Mouse (Mus musculus): ENCODE data around the gene Efna5. TPM values are rescaled to one million over a fixed set of nuclear protein-coding genes. Genes with fewer than 3 reads are reported as not detected.

Gene Efna5
- polyA plus RNA-seq, 1 experiment from 2014 or later: 47.7 TPM

DNA sequence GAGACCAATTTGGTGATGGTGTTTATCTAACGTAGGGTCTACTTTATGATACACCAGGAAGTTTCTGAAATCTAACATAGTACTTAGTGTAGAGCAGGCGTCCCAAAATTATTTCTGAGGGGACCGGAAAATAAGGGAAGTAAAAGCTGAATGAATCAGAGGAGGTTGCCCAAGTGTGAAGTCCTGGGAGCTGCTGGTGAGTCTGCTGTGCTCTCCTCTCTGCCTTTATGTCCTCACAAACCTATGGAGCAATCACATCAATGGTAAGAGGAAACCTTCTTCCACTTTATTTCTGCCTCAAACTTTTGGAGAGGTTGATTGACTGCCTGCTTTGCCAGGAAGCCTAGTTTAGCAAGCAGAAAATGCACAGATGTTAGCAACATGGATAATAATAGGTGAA, 257.9 kb downstream of the Efna5 start:
- H3K27ac ChIP-seq: no peak overlapping the region
- no peak for ATAC-seq (ENCODE audit: low FRiP score)
- no peak overlapping the region for H3K4me3 ChIP-seq
- H3K36me3 ChIP-seq: no peaks in the 10 kb centered on the region
- H3K4me1 ChIP-seq (replicated peaks): peaks cover 19% of the 10 kb centered on the region
- H3K9ac ChIP-seq: no peak overlapping the region
- no peaks in the 10 kb centered on the region for H3K27me3 ChIP-seq
- WGBS: 94% methylated on average over 3 of the region's 3 CpGs
- no peak overlapping the region for H3K4me2 ChIP-seq
- H3K9me3 ChIP-seq: no peaks in the 10 kb centered on the region

DNA sequence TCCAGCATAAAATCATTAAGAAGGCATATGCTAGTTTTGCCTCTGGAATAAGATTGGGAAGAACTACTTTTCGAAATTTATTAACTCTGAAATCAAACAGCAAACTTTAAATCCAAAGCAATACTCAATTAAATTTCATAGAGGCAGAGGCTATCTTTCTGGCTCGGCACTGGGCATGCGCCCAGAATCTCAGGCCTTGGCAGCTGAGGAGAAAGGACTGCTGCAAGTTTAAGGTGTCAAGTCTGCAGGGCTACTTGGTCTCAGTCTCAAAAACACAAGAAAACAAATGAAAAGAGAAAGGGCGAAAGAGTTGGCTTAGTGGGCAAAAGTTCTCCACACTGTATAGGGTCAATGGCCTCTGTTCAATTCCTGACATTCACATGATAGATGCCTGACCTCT, 258.6 kb downstream of the Efna5 start:
- Histone ChIP-seq H3K27me3 (no peaks in the 10 kb centered on the region), H3K36me3 (no peaks in the 10 kb centered on the region), H3K9me3 (no peaks in the 10 kb centered on the region), H3K4me1 (replicated peaks) (peaks cover 19% of the 10 kb centered on the region), H3K4me2 (no peak overlapping the region), H3K27ac (no peak overlapping the region), H3K9ac (no peak overlapping the region), H3K4me3 (no peak overlapping the region)
- WGBS: 86% methylated on average over 4 of the region's 4 CpGs
- no peak for ATAC-seq (ENCODE audit: low FRiP score)

DNA sequence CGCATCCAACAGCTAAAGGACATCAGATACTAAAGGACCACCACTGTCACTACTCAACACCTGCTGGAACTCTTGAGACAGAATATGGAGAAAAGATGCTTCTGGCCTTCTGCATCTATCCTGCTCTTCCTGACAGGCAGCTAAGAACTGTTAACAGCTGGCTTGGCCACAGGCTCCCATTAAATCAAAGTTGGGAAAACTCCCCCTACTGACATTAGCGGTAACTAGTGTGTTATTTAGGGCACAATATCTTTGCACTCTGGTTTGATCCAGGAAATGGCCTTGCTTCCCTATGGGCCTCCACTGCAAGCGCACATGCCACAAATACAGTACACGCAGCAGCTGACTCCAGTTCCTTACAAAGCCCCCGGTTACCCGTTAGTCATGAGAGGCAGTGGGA, 266.0 kb downstream of the Efna5 start:
- no peak overlapping the region for H3K4me2 ChIP-seq
- no peak overlapping the region for H3K4me3 ChIP-seq
- no peak overlapping the region for H3K27ac ChIP-seq
- H3K27me3 ChIP-seq: no peaks in the 10 kb centered on the region
- H3K9ac ChIP-seq: no peak overlapping the region
- ATAC-seq (ENCODE audit: low FRiP score): no peak
- WGBS: 74% methylated on average over 6 of the region's 6 CpGs
- H3K9me3 ChIP-seq: no peaks in the 10 kb centered on the region
- H3K36me3 ChIP-seq: no peaks in the 10 kb centered on the region
- H3K4me1 ChIP-seq (replicated peaks): peaks cover 22% of the 10 kb centered on the region

DNA sequence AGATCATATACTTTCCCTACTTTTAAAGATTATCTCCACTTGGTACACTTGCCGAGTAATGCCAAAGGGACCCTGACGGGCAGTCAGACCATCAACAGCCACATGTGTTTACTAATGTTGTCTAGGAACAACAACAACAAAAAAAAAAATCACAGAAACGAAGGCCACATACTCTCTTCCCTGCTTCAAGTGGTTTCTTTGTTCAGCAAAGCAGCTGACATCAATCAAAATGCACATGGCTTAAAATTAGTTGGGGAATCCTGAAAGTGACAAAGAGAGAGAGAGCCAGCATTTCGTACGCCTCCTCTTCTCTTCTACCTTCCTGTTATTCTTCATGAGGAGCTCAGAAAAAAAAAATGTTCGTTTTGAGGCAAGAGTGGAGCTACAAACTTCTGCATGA, 266.4 kb downstream of the Efna5 start:
- Histone ChIP-seq H3K4me1 (replicated peaks) (peaks cover 22% of the 10 kb centered on the region), H3K4me2 (no peak overlapping the region), H3K27ac (no peak overlapping the region), H3K9ac (no peak overlapping the region), H3K9me3 (no peaks in the 10 kb centered on the region), H3K27me3 (no peaks in the 10 kb centered on the region), H3K4me3 (no peak overlapping the region), H3K36me3 (no peaks in the 10 kb centered on the region)
- WGBS: 42% methylated on average over 6 of the region's 6 CpGs
- no peak for ATAC-seq (ENCODE audit: low FRiP score)

DNA sequence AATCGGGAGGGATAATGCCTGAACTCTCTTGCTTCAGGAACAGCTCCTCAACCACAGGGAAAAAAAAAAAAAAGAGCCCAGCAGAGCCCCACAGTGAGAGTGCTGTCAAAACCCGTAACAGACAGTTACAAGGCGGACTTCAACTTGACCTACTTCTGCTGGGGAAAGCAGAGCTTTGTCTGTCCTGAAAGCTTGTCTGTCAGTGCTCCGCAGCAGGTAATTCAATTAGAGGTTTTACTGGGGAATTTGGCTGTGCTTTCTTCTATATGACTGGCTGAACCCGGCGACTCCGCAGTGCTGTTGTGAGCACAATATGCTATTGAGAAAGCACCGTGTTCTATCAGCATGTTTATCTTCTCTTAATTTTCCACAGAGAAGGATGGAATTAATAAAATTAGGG, 266.9 kb downstream of the Efna5 start:
- Histone ChIP-seq H3K4me2 (peak overlapping the region; percentile 11; the same call in 1 of the 2 replicates), H3K27ac (no peak overlapping the region)
- WGBS: 34% methylated on average over 8 of the region's 8 CpGs

DNA sequence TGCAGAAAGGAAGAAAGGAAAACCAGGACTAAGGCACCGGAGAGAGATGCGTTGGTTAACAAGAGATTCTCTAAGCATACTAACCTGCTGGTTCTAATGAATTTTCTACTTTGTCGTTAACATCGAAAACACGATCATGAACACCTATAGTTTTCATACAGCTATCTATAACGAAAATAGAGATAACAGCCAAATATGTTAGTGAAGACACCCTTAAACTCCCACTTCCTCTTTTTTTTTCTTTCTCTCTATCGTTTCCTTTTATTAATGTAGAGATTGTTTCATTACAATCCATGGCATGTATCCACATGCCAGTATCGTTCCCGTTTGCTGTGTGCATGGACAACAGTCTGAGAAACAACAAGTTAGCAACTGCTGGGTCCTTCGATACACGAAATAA, 267.9 kb downstream of the Efna5 start:
- 93% methylated on average over 11 of the region's 11 CpGs for WGBS
- no peak for ATAC-seq (ENCODE audit: low FRiP score)
- Histone ChIP-seq H3K4me1 (replicated peaks) (peaks cover 34% of the 10 kb centered on the region), H3K27me3 (no peaks in the 10 kb centered on the region), H3K9ac (no peak overlapping the region), H3K4me3 (no peak overlapping the region), H3K36me3 (no peaks in the 10 kb centered on the region), H3K9me3 (no peaks in the 10 kb centered on the region), H3K27ac (no peak overlapping the region), H3K4me2 (no peak overlapping the region)

More for the DNA sequence above, 266.9 kb downstream of the Efna5 start:
- Histone ChIP-seq H3K4me3 (no peak overlapping the region), H3K4me1 (replicated peaks) (peaks cover 24% of the 10 kb centered on the region), H3K9ac (no peak overlapping the region), H3K27me3 (no peaks in the 10 kb centered on the region), H3K9me3 (no peaks in the 10 kb centered on the region), H3K36me3 (no peaks in the 10 kb centered on the region)
- no peak for ATAC-seq (ENCODE audit: low FRiP score)

DNA sequence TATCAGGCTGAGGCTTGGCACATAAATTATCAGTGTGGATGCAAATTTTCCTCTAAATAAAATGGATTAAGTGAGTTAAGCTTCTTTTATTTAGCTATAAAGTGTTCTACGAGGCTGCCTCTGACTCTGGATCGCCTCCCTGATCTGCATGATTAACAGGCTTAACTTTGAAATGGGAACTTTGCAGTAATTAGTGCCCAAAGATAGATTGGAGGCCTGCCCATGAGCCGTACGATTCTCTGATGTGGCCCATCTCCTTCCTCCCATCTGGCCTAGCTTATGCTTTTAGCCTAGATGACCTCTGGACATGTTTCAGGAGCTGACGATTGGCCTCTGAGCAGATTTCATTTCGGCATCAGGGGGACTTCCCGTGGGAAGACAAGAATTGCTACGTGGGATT, 273.0 kb downstream of the Efna5 start:
- no peaks in the 10 kb centered on the region for H3K36me3 ChIP-seq
- H3K9ac ChIP-seq: no peak overlapping the region
- no peaks in the 10 kb centered on the region for H3K9me3 ChIP-seq
- no peak overlapping the region for H3K27ac ChIP-seq
- peaks cover 28% of the 10 kb centered on the region for H3K4me1 ChIP-seq (replicated peaks)
- no peaks in the 10 kb centered on the region for H3K27me3 ChIP-seq
- WGBS: 42% methylated on average over 8 of the region's 8 CpGs
- H3K4me2 ChIP-seq: no peak overlapping the region
- no peak overlapping the region for H3K4me3 ChIP-seq
- no peak for ATAC-seq (ENCODE audit: low FRiP score)

DNA sequence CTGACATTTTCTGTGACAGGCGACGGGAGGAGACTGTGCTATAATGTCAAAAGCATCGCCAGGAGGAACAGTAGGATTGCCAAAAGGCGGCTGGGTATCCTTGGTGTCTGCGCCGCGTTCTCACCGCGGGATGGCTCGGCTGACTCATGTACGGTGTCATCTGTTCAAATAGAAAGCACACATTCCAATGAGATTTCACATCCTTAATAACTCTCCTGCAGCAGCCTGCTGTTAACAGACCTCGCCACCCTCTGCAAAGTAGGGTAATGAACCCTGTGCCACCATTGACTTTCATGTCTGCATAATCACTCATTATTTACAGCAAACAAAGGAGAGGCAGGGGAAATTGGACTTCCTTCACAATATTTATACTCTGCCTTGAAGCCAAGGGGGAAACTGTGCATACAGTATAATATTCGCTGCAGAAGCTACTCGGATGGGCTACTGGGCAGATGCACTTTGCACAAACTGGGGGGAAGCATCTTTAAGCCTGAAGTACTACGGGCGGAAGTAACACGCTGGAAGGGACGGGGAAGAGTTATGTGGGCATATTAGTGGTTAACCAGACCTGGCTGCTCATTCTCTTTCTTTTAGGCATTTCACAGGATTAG, 273.7 kb downstream of the Efna5 start:
- H3K4me3 ChIP-seq: no peak overlapping the region
- H3K4me2 ChIP-seq: peak overlapping the region; percentile 11; the same call in 1 of the 2 replicates
- no peaks in the 10 kb centered on the region for H3K9me3 ChIP-seq
- peak; percentile 58 for ATAC-seq (ENCODE audit: low FRiP score)
- no peak overlapping the region for H3K9ac ChIP-seq
- H3K27ac ChIP-seq: peak overlapping the region; percentile 67
- WGBS: 56% methylated on average over 18 of the region's 18 CpGs
- no peaks in the 10 kb centered on the region for H3K36me3 ChIP-seq
- H3K4me1 ChIP-seq (replicated peaks): peaks cover 28% of the 10 kb centered on the region
- H3K27me3 ChIP-seq: no peaks in the 10 kb centered on the region

DNA sequence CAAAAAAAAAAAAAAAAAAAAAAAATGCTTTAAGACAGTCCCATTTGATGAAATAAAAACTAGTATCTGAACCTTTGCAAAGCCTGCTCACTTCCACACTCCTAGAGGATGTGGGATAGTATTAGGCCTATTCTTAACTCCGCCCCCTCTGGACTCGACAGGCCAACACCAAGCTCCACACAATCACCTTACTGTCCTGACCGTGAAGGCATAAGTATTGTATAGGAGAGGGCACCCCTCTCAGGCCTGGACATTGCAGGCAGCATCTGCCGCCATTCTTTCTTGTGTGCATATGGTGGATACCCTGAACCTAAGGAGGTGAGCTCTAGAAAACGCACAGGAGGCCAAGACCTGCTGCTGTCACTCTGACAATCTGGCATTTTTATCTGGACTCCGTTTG, 274.4 kb downstream of the Efna5 start:
- H3K9me3 ChIP-seq: no peaks in the 10 kb centered on the region
- H3K4me2 ChIP-seq: no peak overlapping the region
- H3K4me3 ChIP-seq: no peak overlapping the region
- peaks cover 28% of the 10 kb centered on the region for H3K4me1 ChIP-seq (replicated peaks)
- H3K27ac ChIP-seq: peak overlapping the region; percentile 67; the same call in 1 of the 2 replicates
- WGBS: 77% methylated on average over 6 of the region's 6 CpGs
- ATAC-seq (ENCODE audit: low FRiP score): peak; percentile 49; the same call in 1 of the 2 replicates
- no peaks in the 10 kb centered on the region for H3K27me3 ChIP-seq
- H3K36me3 ChIP-seq: no peaks in the 10 kb centered on the region
- H3K9ac ChIP-seq: no peak overlapping the region

DNA sequence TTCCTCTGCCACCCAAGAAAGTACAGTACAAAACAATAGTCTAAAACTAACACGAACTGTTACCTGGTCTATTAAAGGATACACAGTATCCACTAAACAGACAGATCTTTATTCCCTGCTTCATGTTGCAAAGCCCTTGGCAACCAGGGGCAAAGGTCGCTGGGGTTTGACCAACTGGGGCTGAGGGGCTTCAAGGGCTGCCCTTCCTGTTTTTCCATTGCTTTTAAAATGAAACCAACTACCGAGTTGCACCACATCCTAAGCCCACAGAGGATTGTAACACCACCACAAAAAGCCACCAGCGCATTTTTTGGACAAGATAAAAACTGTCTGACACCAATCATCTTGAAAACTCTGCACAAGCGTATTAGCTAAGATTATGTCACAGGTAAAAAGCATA, 276.8 kb downstream of the Efna5 start:
- Histone ChIP-seq H3K27ac (no peak overlapping the region), H3K9me3 (no peaks in the 10 kb centered on the region), H3K4me2 (no peak overlapping the region), H3K36me3 (no peaks in the 10 kb centered on the region), H3K27me3 (no peaks in the 10 kb centered on the region), H3K4me3 (no peak overlapping the region), H3K4me1 (replicated peaks) (peaks cover 28% of the 10 kb centered on the region), H3K9ac (no peak overlapping the region)
- 61% methylated on average over 5 of the region's 5 CpGs for WGBS
- ATAC-seq (ENCODE audit: low FRiP score): no peak

DNA sequence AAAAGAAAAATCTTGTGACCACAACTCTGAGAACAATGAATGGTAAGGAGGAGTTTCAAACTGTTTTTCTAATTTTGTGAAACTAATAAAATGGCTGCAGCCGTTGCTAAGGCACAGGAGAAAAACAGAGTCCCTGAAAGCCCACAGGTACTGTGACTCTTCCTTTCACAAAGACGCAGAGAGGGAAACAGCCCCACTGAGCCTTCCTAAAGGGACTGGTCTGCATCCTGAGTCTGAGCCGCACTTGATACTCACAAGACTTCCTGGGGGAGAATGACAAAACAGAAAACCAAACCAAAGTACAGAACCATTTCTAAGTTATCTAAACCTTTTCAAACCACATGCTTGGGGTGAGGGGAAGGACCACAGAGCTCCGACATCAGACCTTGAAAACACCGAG, 277.5 kb downstream of the Efna5 start:
- no peak overlapping the region for H3K4me2 ChIP-seq
- H3K9me3 ChIP-seq: no peaks in the 10 kb centered on the region
- WGBS: 47% methylated on average over 5 of the region's 5 CpGs
- H3K9ac ChIP-seq: no peak overlapping the region
- no peak overlapping the region for H3K4me3 ChIP-seq
- no peak for ATAC-seq (ENCODE audit: low FRiP score)
- no peak overlapping the region for H3K27ac ChIP-seq
- no peaks in the 10 kb centered on the region for H3K36me3 ChIP-seq
- H3K4me1 ChIP-seq (replicated peaks): peaks cover 26% of the 10 kb centered on the region
- H3K27me3 ChIP-seq: no peaks in the 10 kb centered on the region

DNA sequence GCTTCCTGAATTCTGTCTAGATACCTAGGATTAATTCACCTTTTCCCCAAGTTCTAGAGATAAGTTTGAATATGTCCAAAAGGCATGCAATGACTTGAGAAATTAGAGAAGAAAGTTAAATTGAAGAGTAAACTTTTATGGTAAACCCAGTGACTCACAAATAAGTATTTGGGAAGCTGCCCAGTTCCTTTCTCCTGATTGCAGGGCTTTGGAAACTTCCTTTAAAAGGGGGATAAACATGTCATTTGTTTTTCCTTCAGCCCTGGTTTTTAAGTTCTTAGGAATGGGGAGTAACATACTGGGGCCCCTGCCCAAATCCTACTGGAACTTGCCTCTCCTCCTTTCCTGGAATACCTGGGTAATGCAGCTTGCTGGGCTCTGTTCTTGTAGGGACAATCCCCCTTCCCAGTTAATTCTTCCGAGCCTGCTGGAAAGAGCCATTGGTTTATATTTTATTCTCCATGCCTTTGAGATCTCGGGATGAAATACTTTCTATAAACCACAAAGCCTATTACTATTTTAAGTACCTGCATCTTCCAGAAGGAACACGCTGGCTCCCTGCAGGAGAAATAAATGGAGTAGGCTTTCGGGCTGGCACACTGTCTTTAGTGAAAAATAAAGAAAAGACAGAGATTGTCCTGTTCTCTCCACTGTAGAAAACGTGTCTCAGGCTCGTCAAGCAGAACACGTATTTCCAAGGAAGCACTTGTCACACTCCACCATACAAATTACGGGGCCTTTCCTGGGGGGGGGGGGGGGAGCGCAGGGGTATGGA, 282.2 kb downstream of the Efna5 start:
- Histone ChIP-seq H3K9ac (no peak overlapping the region), H3K4me3 (no peak overlapping the region), H3K27ac (no peak overlapping the region), H3K36me3 (no peaks in the 10 kb centered on the region), H3K4me1 (replicated peaks) (peaks cover 10% of the 10 kb centered on the region; the same call in 1 of the 2 replicates), H3K4me2 (no peak overlapping the region), H3K9me3 (no peaks in the 10 kb centered on the region), H3K27me3 (no peaks in the 10 kb centered on the region)
- 51% methylated on average over 9 of the region's 9 CpGs for WGBS
- no peak for ATAC-seq (ENCODE audit: low FRiP score)
